ENCODE assay signal across 17 mouse cellular contexts in genomic region chr2:45590980-45591379, GRCm38 (mm10).
"Had no signal": no experiment of that assay in that cellular context is flagged by ENCODE, and none has a peak within 500 bp of the region (broad histone marks: within the 10 kb centered on the region; RNA-seq: fewer than 3 reads in every experiment).

No protein-coding gene starts in this region.

- DNase-seq: gastrocnemius, postnatal 14 days; gastrocnemius, postnatal 36 days; heart, adult 11 months; heart, adult 2 months; heart, postnatal 14 days; heart, postnatal 36 days; kidney, adult 18-20 months; kidney, adult 8-10 months; kidney, postnatal 10 days; kidney, postnatal 36 days; layer of hippocampus, adult 9-11 months; liver; liver, embryonic 13.5 days had no signal

- ATAC-seq: hindbrain, embryonic 16.5 days; inflammation-experienced regulatory T-cells, adult 6 months; intestine, embryonic 15.5 days; intestine, postnatal 0 days had no signal
